Mouse (Mus musculus) liver, adult 2 months (tissue): ENCODE measurements around the gene Pabpc4.

ENCODE experiments used
- CTCF ChIP-seq: fragments of 200-500 bp; IDR thresholded peaks from 2 replicates; pipeline ENCODE4 v1.5.1; 2011; ENCODE audit warnings: low read depth, low read length, control low read depth
- POLR2A ChIP-seq: fragments of 200-500 bp; IDR thresholded peaks from 2 replicates; pipeline ENCODE4 v1.6.1; 2011; ENCODE audit warnings: low read length, control low read depth; ENCODE audit not compliant: insufficient read depth; ENCODE audit errors: extremely low read depth

GRCm38 (mm10) chr4:123326087-123326486 lies 63.9 kb downstream of the Pabpc4 start:
- TF ChIP-seq POLR2A (no peak), CTCF (no peak)
